Mouse (Mus musculus): ENCODE results near the gene Adamts14. TPM values are rescaled to one million over a fixed set of nuclear protein-coding genes. Genes with fewer than 3 reads are reported as not detected.

Adamts14 gene
- polyA plus RNA-seq, 1 experiment = not detected

- no peak overlapping the region for H3K4me3 ChIP-seq (replicated peaks)
- TF ChIP-seq TAL1 (IDR thresholded peaks at IDR 0.05; ENCODE audit: low read length) (no peak), GATA1 (IDR thresholded peaks at IDR 0.05; ENCODE audit: low read length) (no peak)
Observed at GRCm38 (mm10) chr10:61168393-61168792, 104.8 kb downstream of the Adamts14 start.

GRCm38 (mm10) chr10:61167333-61168096 lies 105.7 kb downstream of the Adamts14 start:
- H3K27me3 ChIP-seq (ENCODE audit: control insufficient read depth) = peaks cover 14% of the 10 kb centered on the region
- TF ChIP-seq TAL1 (IDR thresholded peaks at IDR 0.05; ENCODE audit: low read length) (no peak), GATA1 (IDR thresholded peaks at IDR 0.05; ENCODE audit: low read length) (no peak)
- no peaks in the 10 kb centered on the region for H3K36me3 ChIP-seq (ENCODE audit: control insufficient read depth)
- H3K4me3 ChIP-seq (replicated peaks) = no peak overlapping the region
- no peaks in the 10 kb centered on the region for H3K4me1 ChIP-seq (ENCODE audit: control insufficient read depth)
- H3K9me3 ChIP-seq (ENCODE audit: control insufficient read depth, low read length) = no peaks in the 10 kb centered on the region

More at GRCm38 (mm10) chr10:61168393-61168792, 104.8 kb downstream of the Adamts14 start:
- Histone ChIP-seq H3K9me3 (ENCODE audit: control insufficient read depth, low read length) (no peaks in the 10 kb centered on the region), H3K27me3 (ENCODE audit: control insufficient read depth) (peaks cover 14% of the 10 kb centered on the region), H3K4me1 (ENCODE audit: control insufficient read depth) (no peaks in the 10 kb centered on the region), H3K36me3 (ENCODE audit: control insufficient read depth) (no peaks in the 10 kb centered on the region)

GRCm38 (mm10) chr10:61162366-61162765 lies 110.9 kb downstream of the Adamts14 start:
- Histone ChIP-seq H3K4me1 (ENCODE audit: control insufficient read depth) (no peaks in the 10 kb centered on the region), H3K27me3 (ENCODE audit: control insufficient read depth) (no peaks in the 10 kb centered on the region), H3K9me3 (ENCODE audit: control insufficient read depth, low read length) (no peaks in the 10 kb centered on the region), H3K4me3 (replicated peaks) (no peak overlapping the region), H3K36me3 (ENCODE audit: control insufficient read depth) (no peaks in the 10 kb centered on the region)
- TF ChIP-seq GATA1 (IDR thresholded peaks at IDR 0.05; ENCODE audit: low read length) = no peak
- TF ChIP-seq TAL1 (IDR thresholded peaks at IDR 0.05; ENCODE audit: low read length) = no peak

GRCm38 (mm10) chr10:61160671-61161070 lies 112.6 kb downstream of the Adamts14 start:
- no peak for TF ChIP-seq GATA1 (IDR thresholded peaks at IDR 0.05; ENCODE audit: low read length)
- no peak for TF ChIP-seq TAL1 (IDR thresholded peaks at IDR 0.05; ENCODE audit: low read length)

GRCm38 (mm10) chr10:61160089-61160488 lies 113.1 kb downstream of the Adamts14 start:
- peaks cover 5% of the 10 kb centered on the region for H3K4me1 ChIP-seq (ENCODE audit: control insufficient read depth)
- H3K36me3 ChIP-seq (ENCODE audit: control insufficient read depth) = no peaks in the 10 kb centered on the region
- no peaks in the 10 kb centered on the region for H3K27me3 ChIP-seq (ENCODE audit: control insufficient read depth)
- no peaks in the 10 kb centered on the region for H3K9me3 ChIP-seq (ENCODE audit: control insufficient read depth, low read length)
- no peak for TF ChIP-seq GATA1 (IDR thresholded peaks at IDR 0.05; ENCODE audit: low read length)
- no peak for TF ChIP-seq TAL1 (IDR thresholded peaks at IDR 0.05; ENCODE audit: low read length)
- no peak overlapping the region for H3K4me3 ChIP-seq (replicated peaks)

More at GRCm38 (mm10) chr10:61160671-61161070, 112.6 kb downstream of the Adamts14 start:
- H3K36me3 ChIP-seq (ENCODE audit: control insufficient read depth) = no peaks in the 10 kb centered on the region
- no peak overlapping the region for H3K4me3 ChIP-seq (replicated peaks)
- H3K4me1 ChIP-seq (ENCODE audit: control insufficient read depth) = no peaks in the 10 kb centered on the region
- no peaks in the 10 kb centered on the region for H3K27me3 ChIP-seq (ENCODE audit: control insufficient read depth)
- H3K9me3 ChIP-seq (ENCODE audit: control insufficient read depth, low read length) = no peaks in the 10 kb centered on the region

GRCm38 (mm10) chr10:61158594-61158993 lies 114.6 kb downstream of the Adamts14 start:
- no peaks in the 10 kb centered on the region for H3K9me3 ChIP-seq (ENCODE audit: control insufficient read depth, low read length)
- TF ChIP-seq TAL1 (IDR thresholded peaks at IDR 0.05; ENCODE audit: low read length) (no peak), GATA1 (IDR thresholded peaks at IDR 0.05; ENCODE audit: low read length) (no peak)

GRCm38 (mm10) chr10:61156453-61156852 lies 116.8 kb downstream of the Adamts14 start:
- Histone ChIP-seq H3K9me3 (ENCODE audit: control insufficient read depth, low read length) (no peaks in the 10 kb centered on the region), H3K4me3 (replicated peaks) (no peak overlapping the region)
- TF ChIP-seq TAL1 (IDR thresholded peaks at IDR 0.05; ENCODE audit: low read length) = no peak
- no peak for TF ChIP-seq GATA1 (IDR thresholded peaks at IDR 0.05; ENCODE audit: low read length)

More at GRCm38 (mm10) chr10:61158594-61158993, 114.6 kb downstream of the Adamts14 start:
- Histone ChIP-seq H3K27me3 (ENCODE audit: control insufficient read depth) (no peaks in the 10 kb centered on the region), H3K36me3 (ENCODE audit: control insufficient read depth) (no peaks in the 10 kb centered on the region), H3K4me3 (replicated peaks) (no peak overlapping the region), H3K4me1 (ENCODE audit: control insufficient read depth) (peaks cover 15% of the 10 kb centered on the region)

GRCm38 (mm10) chr10:61155611-61156010 lies 117.6 kb downstream of the Adamts14 start:
- H3K9me3 ChIP-seq (ENCODE audit: control insufficient read depth, low read length) = no peaks in the 10 kb centered on the region
- no peaks in the 10 kb centered on the region for H3K27me3 ChIP-seq (ENCODE audit: control insufficient read depth)
- TF ChIP-seq GATA1 (IDR thresholded peaks at IDR 0.05; ENCODE audit: low read length) (no peak), TAL1 (IDR thresholded peaks at IDR 0.05; ENCODE audit: low read length) (no peak)
- H3K4me1 ChIP-seq (ENCODE audit: control insufficient read depth) = peaks cover 33% of the 10 kb centered on the region
- H3K36me3 ChIP-seq (ENCODE audit: control insufficient read depth) = no peaks in the 10 kb centered on the region
- H3K4me3 ChIP-seq (replicated peaks) = no peak overlapping the region

More at GRCm38 (mm10) chr10:61156453-61156852, 116.8 kb downstream of the Adamts14 start:
- Histone ChIP-seq H3K27me3 (ENCODE audit: control insufficient read depth) (no peaks in the 10 kb centered on the region), H3K36me3 (ENCODE audit: control insufficient read depth) (no peaks in the 10 kb centered on the region), H3K4me1 (ENCODE audit: control insufficient read depth) (peaks cover 25% of the 10 kb centered on the region)

- Histone ChIP-seq H3K9me3 (ENCODE audit: control insufficient read depth, low read length) (no peaks in the 10 kb centered on the region), H3K36me3 (ENCODE audit: control insufficient read depth) (no peaks in the 10 kb centered on the region), H3K4me3 (replicated peaks) (no peak overlapping the region), H3K27me3 (ENCODE audit: control insufficient read depth) (no peaks in the 10 kb centered on the region), H3K4me1 (ENCODE audit: control insufficient read depth) (peaks cover 62% of the 10 kb centered on the region)
- TF ChIP-seq TAL1 (IDR thresholded peaks at IDR 0.05; ENCODE audit: low read length) = no peak
- TF ChIP-seq GATA1 (IDR thresholded peaks at IDR 0.05; ENCODE audit: low read length) = no peak
Observed at GRCm38 (mm10) chr10:61152131-61152530, 121.1 kb downstream of the Adamts14 start.
